Mouse (Mus musculus): Measurements from ENCODE around the gene Mpped1.

Gene Mpped1

DNA sequence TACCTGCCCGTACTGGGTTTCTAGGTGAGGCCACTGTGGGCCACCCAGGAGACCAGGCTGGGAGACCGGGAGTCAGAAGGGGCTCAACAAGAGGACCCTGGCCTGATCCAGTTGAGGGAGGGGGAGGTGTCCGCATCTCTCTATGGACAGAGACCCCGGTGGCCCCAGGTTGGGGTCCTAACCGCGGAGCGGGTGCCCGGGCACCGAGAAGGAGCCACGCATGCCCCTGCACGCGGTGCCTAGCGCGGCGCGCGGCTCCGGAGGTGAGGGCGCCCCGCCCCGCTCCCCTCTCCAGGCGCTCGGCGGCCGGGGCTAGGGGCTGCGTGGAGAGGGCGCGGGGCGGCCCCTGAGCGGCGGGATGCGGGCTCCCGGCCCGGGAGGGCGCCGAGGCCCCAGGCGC is at the start of gene Mpped1:
Mpped1 (plus strand) TSS at position 81 of the 400 bp plus-strand sequence.
- DNase-seq, result no peak

DNA sequence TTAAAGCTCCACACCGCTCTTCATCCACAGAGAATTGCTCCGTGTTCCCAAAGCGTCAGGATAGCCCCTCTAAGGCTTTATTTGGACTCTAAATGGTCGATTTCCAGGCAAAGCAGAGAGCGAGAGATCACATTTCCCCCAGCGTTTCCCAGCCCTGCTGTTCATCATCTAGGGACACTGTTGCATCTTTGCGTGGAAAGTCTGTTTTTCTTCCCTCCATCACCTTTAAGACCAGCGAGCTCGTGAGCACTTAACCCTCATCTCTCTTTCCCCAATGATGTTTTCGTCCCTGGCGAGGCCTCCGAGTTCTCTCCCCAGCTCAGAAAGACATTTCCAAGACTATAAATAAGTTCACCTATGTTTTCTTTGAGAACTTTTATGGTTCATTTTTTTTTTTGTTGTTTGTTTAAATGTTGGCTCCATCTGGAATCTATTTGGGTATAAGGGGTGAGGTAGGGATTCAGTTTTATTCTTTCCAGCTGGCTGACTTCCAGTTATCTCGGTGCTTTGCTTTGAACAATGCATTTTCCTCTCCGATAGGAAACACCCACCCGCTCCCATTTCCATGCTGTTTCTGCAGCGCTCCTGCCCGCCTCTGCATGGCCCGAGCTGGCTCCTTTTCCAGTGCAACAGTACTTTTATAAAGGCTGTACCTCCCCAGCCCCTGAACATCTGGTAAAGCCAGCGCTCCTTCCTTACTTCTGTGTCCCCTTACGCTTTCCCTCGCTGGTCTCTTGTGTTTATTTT is 38.4 kb upstream of the Mpped1 start:
- no peak for DNase-seq

DNA sequence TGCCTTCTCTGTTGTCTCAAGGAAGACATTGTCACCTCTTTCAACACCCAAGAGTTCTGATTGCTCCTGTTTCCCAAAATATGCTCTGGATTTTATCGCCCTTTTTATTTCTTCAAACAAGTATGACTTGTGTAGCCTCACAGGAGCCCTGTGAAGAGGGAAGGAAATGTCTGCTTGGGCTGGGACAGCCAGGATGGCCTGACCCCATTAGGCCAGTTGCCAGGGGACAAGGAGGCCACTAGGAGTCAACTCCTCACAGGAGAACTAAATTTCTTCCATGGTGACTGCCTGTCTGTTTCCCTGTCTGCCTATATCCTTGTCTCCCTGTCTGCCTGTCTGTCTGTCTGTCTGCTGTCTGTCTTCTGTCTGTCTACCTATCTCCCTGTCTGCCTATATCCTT is 37.2 kb upstream of the Mpped1 start:
- no peak for DNase-seq

DNA sequence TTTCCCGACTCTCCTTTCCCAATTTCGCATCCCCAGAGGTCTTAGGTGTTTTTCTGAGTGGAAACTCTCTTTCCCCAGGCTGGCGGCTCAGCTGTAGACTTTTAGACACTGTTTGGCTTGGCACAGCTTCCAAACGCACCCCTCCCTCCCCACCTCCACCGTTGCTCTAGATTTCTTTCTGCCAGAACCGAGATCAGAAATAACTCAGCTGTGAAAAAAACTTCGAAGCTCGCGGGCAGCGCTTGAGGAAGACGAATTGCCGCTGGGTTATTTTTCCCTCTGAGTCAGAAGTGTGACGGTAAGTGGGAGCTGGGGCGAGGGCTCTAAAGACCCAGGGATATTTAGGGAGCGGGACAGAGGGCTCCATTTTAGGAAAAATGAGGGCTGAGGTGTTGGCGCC is 33.0 kb upstream of the Mpped1 start:
- DNase-seq, result no peak

DNA sequence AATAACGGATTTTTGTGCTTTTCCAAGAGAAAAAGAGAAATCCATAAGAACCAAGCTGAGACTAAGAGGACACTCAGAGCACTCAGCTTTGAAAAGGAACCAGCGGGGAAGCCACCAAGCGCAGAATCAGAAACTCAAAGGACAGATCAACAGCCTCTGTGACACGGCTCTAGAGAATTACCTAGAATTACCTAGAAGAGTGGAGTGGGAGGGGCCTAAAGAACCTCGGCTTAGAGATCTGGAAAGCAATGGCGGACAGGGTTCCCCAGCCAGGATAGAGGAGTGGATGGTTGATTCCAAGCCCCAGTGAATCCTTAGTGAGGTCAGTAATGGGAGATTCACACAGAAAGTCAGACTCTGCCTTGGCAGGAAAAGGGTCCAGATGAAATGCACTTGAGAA is 30.3 kb upstream of the Mpped1 start:
- DNase-seq, result no peak

DNA sequence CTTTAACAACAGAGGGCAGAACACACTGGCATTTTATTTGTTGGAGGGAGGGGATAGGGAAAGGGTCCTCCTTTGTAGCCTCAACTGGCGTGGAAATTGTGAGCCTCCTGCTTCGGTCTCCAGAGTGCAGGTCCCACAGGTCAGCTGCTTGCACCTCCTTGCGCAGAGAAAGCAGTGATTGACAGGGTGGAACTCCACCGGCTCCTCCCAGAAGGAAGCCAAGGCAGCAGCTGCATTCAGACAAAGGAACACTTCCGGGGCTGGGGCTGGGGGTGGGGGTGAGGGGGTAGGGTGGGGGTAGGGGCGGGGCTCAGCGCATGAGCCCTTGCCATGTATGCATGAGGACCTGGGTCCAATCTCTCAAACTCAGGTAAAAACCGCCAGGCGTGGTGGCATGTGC is 29.8 kb upstream of the Mpped1 start:
- DNase-seq, result no peak

DNA sequence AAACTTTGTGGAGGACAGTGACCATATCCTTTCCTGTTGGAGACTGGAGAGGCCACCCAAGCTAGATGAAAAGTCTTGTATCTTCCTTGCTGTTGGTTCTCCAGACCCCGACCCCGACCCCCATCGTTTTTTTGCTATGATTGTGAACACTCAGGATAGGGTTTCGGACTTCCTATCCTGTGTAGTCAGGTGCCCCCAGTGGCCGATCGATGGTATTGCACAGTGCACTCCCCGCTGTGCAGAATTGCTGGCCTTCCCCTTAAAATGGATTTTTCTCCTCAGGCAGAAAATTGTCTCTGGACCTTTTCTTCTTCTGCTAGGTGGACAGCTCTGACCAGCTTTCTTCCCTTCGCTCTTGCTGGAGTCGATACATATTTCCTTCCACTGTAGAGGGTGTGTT is 22.5 kb upstream of the Mpped1 start:
- no peak for DNase-seq

DNA sequence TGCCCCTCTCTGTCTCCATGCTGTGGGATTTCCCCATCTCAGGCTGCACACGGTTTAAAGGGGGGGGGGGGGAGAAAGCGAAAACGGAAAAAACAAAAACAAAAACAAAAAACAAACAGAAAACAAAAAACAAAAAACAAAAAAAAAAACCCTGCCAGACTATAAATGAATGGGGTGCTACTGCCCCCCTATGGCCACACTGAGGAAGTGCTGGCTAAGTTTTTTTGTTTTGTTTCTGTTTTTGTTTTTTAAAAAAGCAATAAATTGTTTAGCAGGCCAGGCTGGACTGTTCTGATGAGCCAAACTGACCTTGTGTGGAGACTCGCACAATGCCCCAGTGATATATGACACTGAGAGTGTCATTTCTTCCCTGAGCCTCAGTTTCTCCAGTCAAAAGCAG is 20.3 kb upstream of the Mpped1 start:
- DNase-seq, result no peak

DNA sequence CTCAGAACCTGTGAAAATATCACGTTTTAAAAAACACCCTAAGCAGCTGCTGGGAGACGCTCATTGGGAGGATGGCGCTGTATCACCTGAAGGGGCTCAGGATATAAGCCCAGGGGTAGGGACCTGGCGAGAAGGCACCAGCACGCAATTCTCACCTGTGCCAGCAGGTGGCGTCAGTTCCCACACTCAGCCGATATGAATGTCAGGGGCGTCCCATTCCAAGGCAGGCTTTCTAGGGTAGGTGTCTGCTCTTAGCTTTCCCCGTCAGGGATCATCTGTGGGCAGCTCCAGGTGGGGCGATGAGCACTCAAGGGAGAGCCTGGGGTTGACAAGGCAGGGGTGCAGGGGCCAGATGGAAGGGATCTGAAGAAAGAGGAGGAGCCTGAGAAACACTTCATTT is 18.6 kb upstream of the Mpped1 start:
- DNase-seq, result no peak

DNA sequence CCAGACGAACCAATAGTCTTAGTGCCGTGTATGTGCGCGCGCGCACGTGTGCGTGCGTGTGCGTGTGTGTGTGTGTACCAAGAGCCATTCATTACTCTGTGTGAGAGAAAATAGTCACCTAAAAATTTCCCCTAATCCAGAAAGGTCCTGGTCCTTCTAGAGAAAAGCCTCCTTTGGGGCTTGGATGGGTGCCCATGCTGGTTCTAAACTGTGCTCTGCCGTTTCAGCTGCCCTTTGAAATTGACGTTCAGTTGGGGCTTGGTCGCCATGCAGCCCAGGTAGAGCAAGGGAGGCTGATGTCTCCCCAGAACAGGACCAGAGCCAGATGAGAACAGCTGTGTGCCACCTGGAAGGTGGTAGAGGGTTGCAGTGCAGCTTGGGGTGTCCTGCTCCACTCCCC is 17.8 kb upstream of the Mpped1 start:
- no peak for DNase-seq

DNA sequence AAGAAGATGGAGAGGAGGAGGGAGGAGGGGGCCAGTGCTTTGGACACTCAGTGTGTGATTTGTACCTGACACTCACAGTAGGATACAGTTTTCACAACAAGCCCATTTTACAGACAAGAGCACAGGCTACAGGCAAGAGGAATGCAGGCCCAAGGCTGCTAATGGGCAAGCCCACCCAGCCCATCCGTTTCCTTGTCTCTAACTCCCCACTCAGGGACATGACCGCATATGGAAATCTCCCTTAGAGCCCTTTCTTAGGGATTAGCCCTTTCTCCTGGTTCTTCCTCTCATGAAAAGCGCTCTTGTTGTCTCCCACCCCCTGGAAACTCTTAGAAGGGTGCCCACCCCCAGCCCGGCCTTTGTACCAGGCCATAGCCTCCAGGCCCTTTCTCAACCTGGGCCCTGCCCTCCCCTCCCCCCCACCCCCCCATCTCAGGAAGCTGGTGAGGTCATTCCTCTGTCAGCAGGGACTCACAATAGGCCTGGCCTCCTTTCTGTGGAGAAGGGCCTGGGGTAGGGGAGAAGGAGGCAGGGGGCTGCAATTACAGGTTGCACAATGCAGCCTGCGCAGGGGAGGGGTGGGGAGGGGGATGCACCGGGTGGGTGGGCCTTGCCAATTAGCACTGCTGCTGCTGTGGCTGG is 13.8 kb upstream of the Mpped1 start:
- DNase-seq, result no peak

DNA sequence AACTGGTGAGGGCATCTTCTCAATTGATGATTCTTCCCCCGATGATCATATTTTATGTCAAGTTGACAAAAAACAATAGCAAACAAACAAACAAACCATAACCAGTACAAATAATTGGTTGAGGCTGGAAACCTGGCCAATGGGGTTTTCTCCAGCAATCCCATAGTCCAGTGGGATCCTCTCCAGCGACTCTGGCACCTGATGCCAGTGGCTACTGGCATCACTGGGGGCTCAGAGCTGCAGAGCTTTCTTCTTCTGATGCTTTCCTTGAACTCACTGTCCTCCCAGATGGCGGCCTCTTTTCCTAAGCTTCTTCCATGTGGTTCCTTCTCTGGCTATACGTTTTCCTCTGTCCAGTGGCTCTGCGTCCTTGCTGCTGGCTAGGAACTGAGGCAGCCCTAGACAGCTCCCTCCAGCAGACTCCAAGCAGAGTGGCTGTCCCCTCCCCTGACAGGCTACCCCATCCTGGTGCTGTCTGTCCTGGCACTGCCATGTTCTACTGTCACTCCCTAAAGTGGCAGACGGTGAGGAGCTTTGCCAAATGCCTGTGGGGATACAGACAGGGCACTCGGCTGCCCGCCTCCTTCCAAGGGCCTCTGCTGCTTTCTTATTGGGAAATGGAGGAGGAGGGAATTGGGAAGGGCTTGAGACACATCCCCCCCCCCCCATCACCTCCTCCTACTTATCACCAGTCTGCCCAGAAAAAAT is 7.8 kb upstream of the Mpped1 start:
- DNase-seq, result no peak

DNA sequence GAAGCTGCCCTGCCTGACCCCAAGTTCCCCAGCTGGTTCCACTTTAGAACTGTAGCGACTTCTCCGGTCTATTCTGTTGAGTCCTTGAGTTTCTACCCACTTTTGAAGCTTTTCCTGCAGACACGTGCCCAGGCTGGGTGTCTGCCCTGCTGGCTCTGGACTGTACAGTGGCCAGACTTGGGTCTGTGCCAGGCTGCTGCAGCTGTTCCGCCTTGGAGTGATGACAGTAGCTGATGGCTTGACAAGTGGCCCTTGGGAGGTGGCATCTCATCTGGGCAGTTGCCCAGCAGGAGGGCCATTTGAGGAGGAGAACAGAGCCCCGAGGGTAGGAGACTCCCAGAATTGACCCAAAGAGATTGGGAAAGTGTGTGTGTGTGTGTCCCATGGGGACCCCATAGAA is 6.8 kb upstream of the Mpped1 start:
- DNase-seq, result peak; percentile 54

DNA sequence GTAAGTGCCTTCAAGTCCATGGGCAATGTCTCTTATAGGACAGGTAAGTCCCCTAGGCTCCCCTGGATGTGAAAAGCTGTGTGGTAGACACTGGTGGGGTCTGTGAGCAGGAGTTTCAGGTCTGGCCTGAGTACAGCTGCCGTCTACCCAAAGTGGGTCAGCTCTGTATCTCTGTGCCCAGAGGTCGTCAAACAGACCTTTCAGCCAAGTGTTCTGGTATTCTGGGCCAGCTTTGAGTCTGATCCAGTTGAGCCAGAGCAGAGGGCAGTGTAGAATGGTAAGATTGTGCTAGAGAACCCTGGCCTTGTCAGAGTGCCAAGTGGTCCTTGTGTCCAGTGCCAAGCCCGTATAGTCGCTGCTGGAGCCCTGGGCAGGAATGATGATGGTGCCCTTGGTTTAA is 6.3 kb upstream of the Mpped1 start:
- DNase-seq, result peak; percentile 58

DNA sequence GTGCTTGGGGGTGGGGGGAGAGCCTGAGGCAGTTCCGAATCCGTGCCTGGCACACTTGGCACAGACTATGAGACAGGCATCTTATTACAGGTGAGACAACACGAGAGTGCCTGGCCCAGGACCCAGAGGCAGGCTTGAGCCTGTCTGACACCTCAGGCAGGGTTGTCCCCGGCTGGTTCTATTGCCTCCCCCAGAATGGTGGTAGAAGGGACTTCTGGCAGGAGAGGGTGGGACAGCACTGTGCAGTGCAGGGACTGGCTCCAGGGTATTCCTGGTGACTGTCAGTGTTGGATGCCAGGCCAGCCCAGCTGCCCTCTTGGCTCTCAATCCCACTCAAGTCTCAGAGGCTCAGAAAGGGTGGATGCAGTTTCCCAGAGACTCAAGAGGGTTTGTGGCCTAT is 4.3 kb upstream of the Mpped1 start:
- DNase-seq, result no peak

DNA sequence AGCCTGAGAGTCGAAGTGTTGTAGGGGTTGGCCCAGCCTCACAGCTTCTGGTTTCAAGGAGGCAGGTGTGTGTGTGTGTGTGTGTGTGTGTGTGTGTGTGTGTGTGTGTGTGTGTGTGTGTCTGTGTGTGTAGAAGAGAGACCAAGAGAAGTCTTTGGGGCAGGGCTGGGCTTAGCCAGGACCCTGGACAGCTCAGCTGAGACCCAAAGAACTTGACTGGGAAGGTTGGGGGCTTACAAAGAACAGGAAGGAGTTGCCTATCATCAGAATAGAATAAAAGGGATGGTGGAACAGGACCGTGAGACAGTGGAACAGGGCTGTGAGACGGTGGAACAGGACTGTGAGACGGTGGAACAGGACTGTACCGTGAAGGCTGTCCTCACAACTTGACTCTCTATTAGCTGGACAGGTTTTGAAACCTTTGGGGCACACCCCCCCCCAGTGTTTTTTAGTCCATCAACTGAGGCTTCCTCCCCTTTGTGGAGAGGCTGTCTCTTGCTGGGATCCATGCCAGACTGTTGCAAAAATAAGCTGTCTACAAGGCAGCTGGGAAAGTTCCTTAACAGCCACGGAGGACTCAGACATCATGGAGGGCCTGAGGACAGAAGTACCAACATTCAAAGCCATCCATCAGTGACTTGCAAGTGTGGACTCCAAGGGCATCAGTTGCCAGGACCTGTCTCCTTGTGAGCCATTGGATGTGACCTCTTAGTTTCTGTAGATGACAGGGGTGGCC is 2.8 kb upstream of the Mpped1 start:
- DNase-seq, result no peak

DNA sequence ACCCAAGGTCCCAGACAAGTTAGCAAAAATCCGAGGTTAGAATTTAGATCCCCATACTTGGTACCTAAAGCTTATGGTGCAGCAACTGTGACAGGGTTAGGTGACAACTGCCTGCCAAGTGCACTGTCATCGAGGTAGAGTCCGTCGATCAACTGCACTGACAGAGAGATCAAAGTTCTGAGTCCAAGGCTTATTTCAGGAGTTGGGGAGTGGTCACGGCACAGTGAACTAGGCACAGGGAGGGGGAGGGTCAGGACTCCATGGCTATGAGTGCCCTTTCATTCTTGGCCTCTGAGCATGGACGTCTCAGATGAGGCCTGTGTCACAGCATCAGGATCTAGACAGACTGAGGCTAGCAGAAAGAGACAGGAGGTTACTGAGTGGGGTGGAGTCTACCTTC is 1.8 kb upstream of the Mpped1 start:
- DNase-seq, result no peak

DNA sequence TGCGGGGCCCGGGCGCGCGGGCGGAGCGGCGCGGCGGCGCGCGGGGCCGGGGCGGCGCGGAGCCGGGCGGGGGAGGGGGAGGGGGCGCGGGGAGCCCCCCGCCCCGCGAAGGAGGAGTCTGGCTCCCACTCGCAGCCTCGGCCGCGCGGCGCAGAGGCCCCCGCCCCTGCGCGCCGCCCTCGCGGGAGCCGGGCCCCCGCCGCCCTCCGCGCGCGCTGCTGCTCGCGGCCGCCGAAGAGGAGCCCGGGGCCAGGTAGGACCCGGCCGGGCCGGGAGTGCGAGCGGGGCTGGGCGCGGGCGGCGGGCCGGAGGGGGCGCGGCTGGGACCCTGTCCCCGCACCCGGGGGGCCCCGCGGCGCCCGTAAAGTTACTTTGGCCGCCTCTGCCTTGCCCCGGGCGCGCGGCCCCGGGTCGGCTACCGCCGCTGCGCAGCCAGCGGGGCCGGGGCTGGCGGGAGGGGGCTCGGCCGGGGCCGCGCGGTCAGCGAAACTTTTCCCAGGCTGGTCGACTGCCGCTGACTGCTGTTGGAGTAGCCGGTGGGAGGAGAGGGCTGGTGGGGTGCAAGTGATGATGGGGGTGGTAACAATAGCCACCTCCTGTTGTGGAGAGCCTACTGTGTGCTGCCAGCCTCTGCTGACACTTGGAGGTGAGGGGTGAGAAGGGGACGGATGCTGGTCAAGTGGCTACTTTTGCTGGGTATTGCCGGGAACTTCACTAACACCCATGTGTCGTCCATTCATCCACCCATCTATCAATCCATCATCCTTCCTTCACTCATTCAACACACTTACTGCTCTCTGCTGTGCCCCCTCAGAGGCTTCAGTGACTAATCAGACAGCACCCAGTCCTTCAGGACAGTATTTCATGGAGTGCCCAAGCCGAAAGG is 831 bp downstream of the Mpped1 start:
- DNase-seq, result no peak

DNA sequence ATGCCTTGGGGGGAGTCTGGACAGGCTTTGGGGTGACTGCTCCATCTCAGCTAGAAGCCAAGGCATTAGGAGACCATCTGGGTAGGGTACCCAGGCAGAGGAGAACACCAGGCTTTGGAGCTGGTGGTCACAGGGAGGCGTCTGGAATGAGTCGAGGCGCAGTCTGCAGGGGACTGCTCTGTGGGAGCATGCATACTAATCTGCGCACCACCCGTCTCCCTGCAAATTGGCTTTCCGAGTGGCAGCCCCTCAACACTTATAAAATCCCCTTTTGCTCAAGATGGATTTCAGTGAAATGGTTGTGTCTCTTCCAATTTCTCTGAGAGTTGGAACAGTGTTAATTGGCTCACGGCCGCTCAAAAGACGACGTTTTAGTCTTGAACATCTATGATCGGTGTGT is 2.0 kb downstream of the Mpped1 start:
- no peak for DNase-seq

DNA sequence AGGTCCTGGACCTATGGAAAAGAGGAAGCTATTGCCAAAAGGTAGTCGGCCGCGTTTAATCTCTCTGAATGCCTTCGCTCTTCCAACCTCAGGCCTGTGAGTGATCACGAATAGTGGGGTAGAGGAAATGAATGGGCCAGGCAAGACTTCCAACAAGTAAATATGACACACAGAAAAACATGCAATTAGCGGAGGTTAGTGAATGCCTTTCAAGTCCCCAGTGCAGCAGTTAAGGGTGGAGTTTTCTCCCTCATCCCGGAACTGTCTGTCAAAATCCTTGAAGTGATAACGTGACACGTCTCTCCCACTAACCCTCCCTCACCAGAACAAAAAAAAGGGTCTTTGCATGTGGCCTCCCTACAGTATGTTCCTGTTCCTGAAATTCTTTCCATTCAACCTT is 3.0 kb downstream of the Mpped1 start:
- no peak for DNase-seq

DNA sequence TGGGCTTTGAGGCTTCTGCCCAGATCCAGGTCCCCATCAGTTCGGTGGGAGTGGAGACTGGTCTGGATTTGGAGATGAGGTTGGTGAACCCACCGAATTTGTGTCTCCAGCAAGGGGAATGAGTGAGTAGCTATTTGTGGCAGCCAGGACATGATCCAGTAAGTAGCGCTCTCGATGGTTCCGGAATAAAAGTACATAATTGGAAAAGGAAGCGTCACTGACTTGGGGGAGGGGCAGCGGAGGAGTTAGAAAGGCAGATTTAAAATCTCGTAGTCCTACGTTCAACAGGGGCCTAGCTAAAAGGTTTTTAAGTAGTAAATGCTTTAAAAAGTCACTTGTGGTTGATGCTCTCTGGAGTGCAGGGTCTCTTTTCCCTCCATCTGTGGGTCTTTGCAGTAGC is 5.5 kb downstream of the Mpped1 start:
- no peak for DNase-seq

DNA sequence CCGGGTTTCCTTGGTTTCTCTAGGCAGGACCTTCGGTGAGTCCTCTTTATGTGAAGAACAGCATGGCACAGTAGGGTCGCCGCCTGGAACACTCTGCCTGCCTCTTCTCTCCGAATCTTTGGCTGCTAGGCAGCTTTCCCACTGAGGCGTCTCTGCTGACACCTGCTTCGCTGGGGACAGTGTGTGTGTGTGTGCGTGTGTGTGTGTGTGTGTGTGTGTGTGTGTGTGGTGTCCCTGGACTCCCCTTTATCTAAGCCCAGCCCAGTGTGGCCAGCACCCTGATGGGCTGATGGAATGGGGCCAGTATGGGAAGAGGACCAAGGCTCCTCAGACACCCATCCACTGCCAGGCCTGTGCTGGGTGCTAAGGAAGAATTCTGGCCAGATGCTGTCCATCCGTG is 9.8 kb downstream of the Mpped1 start:
- no peak for DNase-seq

DNA sequence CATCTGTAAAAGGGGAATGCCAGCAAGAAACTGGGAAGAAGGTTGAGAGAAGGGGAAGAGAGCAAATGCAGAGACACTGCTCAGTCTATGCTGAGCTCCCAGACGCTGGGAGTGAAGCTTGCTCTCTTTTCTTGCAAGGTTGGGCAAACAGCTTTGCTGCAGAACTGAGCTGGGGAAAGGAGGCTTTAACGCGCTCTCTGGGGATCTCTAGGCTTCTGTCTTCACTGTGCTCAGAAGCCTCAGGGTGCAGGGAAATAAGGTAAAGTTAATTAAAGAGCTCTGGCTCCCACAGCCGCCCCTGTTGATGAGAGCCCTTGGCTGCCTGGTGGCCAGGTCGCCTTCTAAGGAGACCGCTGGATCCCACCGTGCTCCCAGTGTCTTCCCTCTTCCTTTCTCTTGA is 17.7 kb downstream of the Mpped1 start:
- no peak for DNase-seq

Data from layer of hippocampus, adult 9-11 months (tissue).